Mouse (Mus musculus): ENCODE measurements around the gene Tubgcp5. TPM values are rescaled to one million over a fixed set of nuclear protein-coding genes. Genes with fewer than 3 reads are reported as not detected.

The Tubgcp5 gene
- 9.3 and 10.1 TPM in 2 replicates for polyA plus RNA-seq (2021; fragmentation: Nextera tagmentation)
- long read RNA-seq, experiment 1, transcript Tubgcp5-201 (23 exons, 3,905 nt) = major isoform, 19 of 41 reads
- long read RNA-seq, experiment 1, partial matches to known transcripts = 18 of 41 reads
- long read RNA-seq, experiment 1, other reads (novel, unspliced or antisense) = 2 of 41 reads
- long read RNA-seq, experiment 2, transcript Tubgcp5-201 (23 exons, 3,905 nt) = major isoform, 100 of 157 reads
- long read RNA-seq, experiment 2, partial matches to known transcripts = 34 of 157 reads
- long read RNA-seq, experiment 2, other reads (novel, unspliced or antisense) = 19 of 157 reads

DNA sequence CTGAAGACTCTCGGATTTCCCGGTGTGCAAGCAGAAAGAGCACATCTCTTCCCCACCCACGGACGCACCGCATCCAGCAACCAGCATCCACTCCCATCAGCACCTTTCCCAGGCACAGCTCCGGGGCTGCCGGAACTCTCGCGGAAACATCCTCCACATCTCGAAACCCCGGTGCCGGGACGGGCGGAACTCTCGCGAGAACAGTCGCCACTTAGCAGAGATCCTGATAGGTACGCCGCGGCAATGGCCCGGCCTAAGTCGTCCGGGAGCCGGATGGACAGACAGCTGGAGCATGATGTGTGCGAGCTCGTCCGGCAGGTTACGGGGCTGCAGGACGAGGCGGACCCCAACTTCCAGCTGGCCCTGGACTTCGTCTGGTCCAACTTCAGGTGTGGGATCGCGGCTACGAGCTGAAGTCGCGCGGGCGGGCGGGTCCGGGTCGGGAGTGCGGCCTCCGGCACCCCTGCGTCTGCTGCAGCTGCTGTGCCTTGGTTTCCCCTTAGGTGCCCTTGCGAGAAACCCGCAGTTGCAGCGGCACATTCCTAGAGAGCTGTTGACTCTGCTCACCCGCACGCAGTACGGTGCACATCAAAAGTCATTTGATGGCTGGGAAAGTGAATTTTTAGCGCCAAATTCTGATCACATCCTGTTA, at the start of gene Tubgcp5:
TSS of gene Tubgcp5 (plus strand) at position 203 of the 652 bp plus-strand sequence.

DNA sequence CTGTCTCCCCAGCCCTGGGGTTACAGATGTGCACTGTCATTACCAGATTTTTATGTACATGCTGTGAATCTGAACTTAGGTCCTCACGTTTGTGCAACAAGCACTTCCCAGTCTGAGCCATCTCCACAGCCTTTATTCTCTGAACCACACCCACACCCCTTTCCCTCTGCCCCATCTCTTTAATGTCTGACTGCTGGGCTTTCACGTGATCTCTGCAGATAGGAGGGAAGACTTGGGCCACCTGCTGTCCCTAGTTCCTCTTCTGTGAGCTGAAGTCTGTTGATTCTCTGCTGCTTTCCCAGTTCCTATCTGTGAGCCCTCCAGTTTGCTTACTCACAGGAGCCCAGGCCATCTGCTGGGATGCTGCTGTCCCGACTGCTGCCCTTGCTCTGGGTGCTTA, 26.0 kb upstream of the Tubgcp5 start, which contains the start of gene Siglech:
TSS of gene Siglech (plus strand) at position 253 of the 400 bp plus-strand sequence.

DNA sequence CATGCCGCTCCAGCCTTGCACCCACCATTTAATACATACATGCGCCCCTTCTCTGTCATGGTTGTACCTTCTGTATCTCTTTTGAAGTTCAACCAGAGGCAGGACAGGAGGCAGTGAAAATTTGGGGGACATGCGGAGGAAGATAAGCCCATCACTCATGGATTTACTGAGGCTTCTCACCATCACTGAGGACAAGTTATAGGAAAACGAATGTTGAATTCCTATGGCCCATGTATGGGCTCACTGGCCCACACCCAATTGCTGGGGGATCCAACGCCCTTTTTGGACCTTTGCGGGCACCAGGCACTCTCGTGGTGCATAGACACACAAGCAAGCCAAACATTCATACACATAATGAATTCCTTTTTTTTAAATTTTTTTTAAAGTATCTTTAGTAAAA, 47.5 kb downstream of the Tubgcp5 start, which contains the start of gene Cyfip1:
TSS of gene Cyfip1 (plus strand) at position 301 of the 400 bp plus-strand sequence.

Other genes starting within 250 kb of the Tubgcp5 start
- 20.4 and 24.9 TPM in 2 replicates for gene Siglech, start 26.0 kb upstream of the Tubgcp5 start, polyA plus RNA-seq (2021; fragmentation: Nextera tagmentation)
- 62.4 and 68.0 TPM in 2 replicates for gene Cyfip1, start 47.6 kb downstream of the Tubgcp5 start, polyA plus RNA-seq (2021; fragmentation: Nextera tagmentation)
- gene Nipa2, start 168.3 kb downstream of the Tubgcp5 start, polyA plus RNA-seq (2021; fragmentation: Nextera tagmentation) = 16.7 and 18.1 TPM in 2 replicates
- 7.9 and 8.2 TPM in 2 replicates for gene Nipa1, start 225.8 kb downstream of the Tubgcp5 start, polyA plus RNA-seq (2021; fragmentation: Nextera tagmentation)